Mouse (Mus musculus) embryo, embryonic 11.5 days (tissue): ENCODE measurements around the gene Klf3.

Experiments used
- DNase-seq: peaks from one replicate; pipeline ENCODE4 v3.0.0-alpha.2; 2012; ENCODE audit warnings: low read depth, low spot score

The Klf3 gene

GRCm38 (mm10) chr5:64802795-64803719 is at the start of gene Klf3:
Gene Klf3, plus strand, starts transcription at chr5:64803388.
- DNase-seq, result peak; percentile 87

- no peak for DNase-seq
Observed at GRCm38 (mm10) chr5:64762295-64762694, 40.9 kb upstream of the Klf3 start.

GRCm38 (mm10) chr5:64764452-64764851 is 38.7 kb upstream of the Klf3 start:
- DNase-seq, result no peak

GRCm38 (mm10) chr5:64765765-64766164 is 37.4 kb upstream of the Klf3 start:
- DNase-seq, result no peak

- no peak for DNase-seq
Observed at GRCm38 (mm10) chr5:64766626-64767025, 36.6 kb upstream of the Klf3 start.

GRCm38 (mm10) chr5:64771619-64772018 is 31.6 kb upstream of the Klf3 start:
- DNase-seq, result no peak

GRCm38 (mm10) chr5:64778211-64778610 is 25.0 kb upstream of the Klf3 start:
- DNase-seq, result no peak

GRCm38 (mm10) chr5:64779285-64779684 is 23.9 kb upstream of the Klf3 start:
- no peak for DNase-seq

- DNase-seq, result no peak
Observed at GRCm38 (mm10) chr5:64780778-64781177, 22.4 kb upstream of the Klf3 start.

- DNase-seq, result no peak
Observed at GRCm38 (mm10) chr5:64788175-64788574, 15.0 kb upstream of the Klf3 start.

- no peak for DNase-seq
Observed at GRCm38 (mm10) chr5:64798209-64798608, 5.0 kb upstream of the Klf3 start.

- DNase-seq, result no peak
Observed at GRCm38 (mm10) chr5:64801545-64801944, 1.6 kb upstream of the Klf3 start.

GRCm38 (mm10) chr5:64802143-64802542 is 1.0 kb upstream of the Klf3 start:
- no peak for DNase-seq

GRCm38 (mm10) chr5:64803720-64804462 is 703 bp downstream of the Klf3 start:
- DNase-seq, result peak; percentile 48

- no peak for DNase-seq
Observed at GRCm38 (mm10) chr5:64805131-64805872, 2.1 kb downstream of the Klf3 start.

- DNase-seq, result peak; percentile 73
Observed at GRCm38 (mm10) chr5:64805873-64806505, 2.8 kb downstream of the Klf3 start.

- DNase-seq, result no peak
Observed at GRCm38 (mm10) chr5:64806600-64806999, 3.4 kb downstream of the Klf3 start.

- DNase-seq, result no peak
Observed at GRCm38 (mm10) chr5:64807159-64807558, 4.0 kb downstream of the Klf3 start.

GRCm38 (mm10) chr5:64807603-64808002 is 4.4 kb downstream of the Klf3 start:
- DNase-seq, result no peak

GRCm38 (mm10) chr5:64808106-64809010 is 5.2 kb downstream of the Klf3 start:
- DNase-seq, result no peak
